Mouse (Mus musculus) C2C12 (cell line): Measurements from ENCODE around the gene Wdr83os.

Experiments used
- CEBPB ChIP-seq: IDR thresholded peaks from one replicate; pipeline ENCODE4 v1.6.1; 2011; ENCODE audit warnings: low read depth, mild to moderate bottlenecking, control low read depth, moderate library complexity
- CTCF ChIP-seq: IDR thresholded peaks from one replicate; pipeline ENCODE4 v1.5.1; 2011; ENCODE audit not compliant: control insufficient read depth, insufficient read depth, insufficient read length
- MAX ChIP-seq: IDR thresholded peaks from one replicate; pipeline ENCODE4 v1.6.1; 2011; ENCODE audit warnings: mild to moderate bottlenecking, control low read depth
- MYOD1 ChIP-seq: IDR thresholded peaks from one replicate; pipeline ENCODE4 v1.6.1; 2011; ENCODE audit warnings: low read depth; ENCODE audit not compliant: control insufficient read depth, insufficient read length
- MYOG ChIP-seq: IDR thresholded peaks from one replicate; pipeline ENCODE4 v1.6.1; 2011; ENCODE audit not compliant: control insufficient read depth, insufficient read length; ENCODE audit errors: extremely low read depth
- USF1 ChIP-seq: IDR thresholded peaks from one replicate; pipeline ENCODE4 v1.6.1; 2011; ENCODE audit warnings: low read depth, mild to moderate bottlenecking, control low read depth, moderate library complexity

DNA sequence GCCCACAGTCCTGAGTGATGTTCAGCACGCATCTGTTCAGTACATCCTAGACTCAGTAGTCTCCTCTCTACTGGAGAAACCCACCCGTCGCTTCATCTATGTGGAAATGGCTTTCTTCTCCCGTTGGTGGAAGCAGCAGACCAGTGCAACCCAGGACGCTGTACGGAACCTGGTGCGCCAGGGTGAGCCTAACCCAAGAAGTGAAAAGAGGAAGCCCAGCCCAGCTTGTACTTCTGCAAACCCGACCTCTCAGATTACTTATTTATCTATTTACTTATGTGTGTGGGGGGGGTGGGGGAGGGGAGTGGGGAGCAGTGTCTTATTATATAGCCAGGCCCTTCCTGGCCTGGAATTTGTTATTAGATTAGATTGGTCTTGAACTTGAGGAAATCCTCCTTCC lies 4.1 kb downstream of the Wdr83os start:
- TF ChIP-seq CTCF = no peak
- no peak for TF ChIP-seq MYOG
- TF ChIP-seq CEBPB = no peak
- no peak for TF ChIP-seq MYOD1
- TF ChIP-seq MAX = no peak
- no peak for TF ChIP-seq USF1
